Mouse (Mus musculus): ENCODE data around the gene Fmo5. TPM values are rescaled to one million over a fixed set of nuclear protein-coding genes. Genes with fewer than 3 reads are reported as not detected.
A peak's percentile ranks its signal among the peaks of the same experiment; 100 is the strongest.

Fmo5 gene
- polyA plus RNA-seq, 1 experiment from 2014 or later: 30.8 TPM

DNA sequence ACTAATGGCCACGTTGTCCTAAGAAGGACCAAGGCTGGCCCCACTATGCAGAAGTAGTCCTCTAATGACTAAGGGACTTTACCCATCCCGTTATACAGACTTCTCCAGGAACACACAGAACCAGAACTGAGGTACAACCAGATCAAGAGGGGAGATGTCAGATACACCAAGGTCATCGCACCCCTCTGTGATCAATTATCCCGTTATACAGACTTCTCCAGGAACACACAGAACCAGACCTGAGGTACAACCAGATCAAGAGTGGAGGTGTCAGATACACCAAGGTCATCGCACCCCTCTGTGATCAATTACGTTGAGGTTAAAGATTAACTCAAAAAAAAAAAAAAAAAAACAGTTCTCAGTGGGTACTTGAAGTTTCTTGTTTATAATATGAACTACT is 17.6 kb upstream of the Fmo5 start:
- no peak overlapping the region for H3K4me2 ChIP-seq (replicated peaks)
- ATAC-seq: no peak
- WGBS: 71% methylated on average over 6 of the region's 6 CpGs

DNA sequence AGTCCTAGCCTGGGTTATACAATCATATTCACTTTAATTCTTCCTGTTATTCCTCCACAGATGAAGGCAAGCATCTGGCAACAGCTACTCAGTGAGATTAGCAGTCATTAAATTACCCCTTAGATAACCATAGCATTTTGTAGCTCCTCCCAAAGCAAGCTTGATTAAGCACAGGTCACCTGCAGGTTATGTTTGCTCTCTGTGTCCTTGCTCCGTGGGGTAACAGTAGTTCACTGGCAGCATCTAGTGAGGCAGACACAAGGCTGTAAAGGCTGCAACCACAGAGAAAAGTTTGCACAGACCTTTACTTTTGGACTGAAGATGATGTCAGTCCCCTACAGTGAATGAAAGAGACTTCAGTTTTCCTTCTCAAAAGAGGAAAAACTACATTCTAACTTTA is 13.4 kb upstream of the Fmo5 start:
- Histone ChIP-seq H3K4me1 (replicated peaks) (no peaks in the 10 kb centered on the region), H3K27ac (0 out of 2 replicates have a peak overlapping the region, but pooled peaks have one; percentile 58), H3K27me3 (replicated peaks) (no peaks in the 10 kb centered on the region), H3K9ac (no peak overlapping the region), H3K36me3 (no peaks in the 10 kb centered on the region), H3K4me3 (replicated peaks) (no peak overlapping the region), H3K4me2 (replicated peaks) (no peak overlapping the region), H3K9me3 (no peaks in the 10 kb centered on the region)
- 15% methylated on average over 1 of the region's 1 CpGs for WGBS
- ATAC-seq: peak; percentile 88

More for the DNA sequence above, 17.6 kb upstream of the Fmo5 start:
- Histone ChIP-seq H3K4me1 (replicated peaks) (peaks cover 3% of the 10 kb centered on the region; the same call in 1 of the 2 replicates), H3K9me3 (no peaks in the 10 kb centered on the region), H3K36me3 (no peaks in the 10 kb centered on the region), H3K27ac (no peak overlapping the region), H3K27me3 (replicated peaks) (no peaks in the 10 kb centered on the region), H3K9ac (no peak overlapping the region), H3K4me3 (replicated peaks) (no peak overlapping the region)

DNA sequence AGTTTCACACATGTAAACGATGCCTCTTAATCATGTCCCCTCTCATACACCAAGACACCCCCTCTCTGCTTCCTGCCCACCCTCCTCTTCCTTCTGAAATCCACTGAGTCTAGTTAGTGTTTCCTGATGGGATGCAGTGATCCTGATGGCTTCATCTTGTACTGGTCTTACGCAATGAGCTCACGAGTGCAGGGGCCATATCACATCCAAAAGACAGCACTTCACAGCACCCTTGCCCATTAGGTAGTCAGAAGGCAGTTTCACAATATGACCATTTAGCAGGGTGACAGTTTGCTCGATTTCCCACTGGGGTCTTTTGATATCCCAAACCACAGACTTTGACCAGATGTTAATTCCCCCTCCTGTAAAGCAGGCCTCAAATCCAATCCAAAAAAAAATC is 12.7 kb upstream of the Fmo5 start:
- no peak for ATAC-seq
- 82% methylated on average over 4 of the region's 4 CpGs for WGBS
- Histone ChIP-seq H3K4me1 (replicated peaks) (no peaks in the 10 kb centered on the region), H3K9me3 (no peaks in the 10 kb centered on the region), H3K9ac (no peak overlapping the region), H3K27me3 (replicated peaks) (no peaks in the 10 kb centered on the region), H3K27ac (no peak overlapping the region), H3K4me2 (replicated peaks) (no peak overlapping the region), H3K36me3 (no peaks in the 10 kb centered on the region), H3K4me3 (replicated peaks) (no peak overlapping the region)

DNA sequence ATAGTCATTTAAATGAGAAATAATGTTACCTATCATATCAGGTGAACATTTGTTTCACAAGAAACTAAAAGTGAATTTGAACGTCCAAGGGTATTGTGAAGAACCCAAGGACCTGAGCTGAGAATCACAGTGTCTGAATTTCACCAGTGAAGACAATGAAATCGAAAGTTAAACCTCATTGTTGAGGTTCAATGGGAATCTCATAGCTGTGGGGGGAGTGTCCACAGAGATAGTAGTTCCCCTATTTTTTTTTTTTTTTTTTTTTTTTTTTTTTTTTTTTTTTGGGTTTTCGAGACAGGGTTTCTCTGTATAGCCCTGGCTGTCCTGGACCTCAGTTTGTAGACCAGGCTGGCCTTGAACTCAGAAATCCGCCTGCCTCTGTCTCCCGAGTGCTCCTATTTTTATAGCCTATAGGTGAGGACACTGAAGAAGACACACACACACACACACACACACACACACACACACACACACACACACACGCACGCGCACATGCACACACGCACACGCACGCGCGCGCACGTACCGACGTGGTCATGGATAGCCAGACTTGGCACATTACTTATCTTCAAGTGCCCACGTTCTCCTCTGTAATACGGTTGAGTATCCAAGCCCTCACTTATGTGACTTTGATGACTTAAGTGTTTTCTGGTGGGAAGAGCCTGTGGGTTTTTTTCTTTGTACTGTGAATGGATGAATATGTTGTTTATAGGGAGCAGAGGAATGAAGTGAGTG is 11.3 kb upstream of the Fmo5 start:
- no peaks in the 10 kb centered on the region for H3K9me3 ChIP-seq
- H3K36me3 ChIP-seq: no peaks in the 10 kb centered on the region
- H3K27ac ChIP-seq: 0 out of 2 replicates have a peak overlapping the region, but pooled peaks have one; percentile 13
- 92% methylated on average over 19 of the region's 19 CpGs for WGBS
- no peak for ATAC-seq
- H3K27me3 ChIP-seq (replicated peaks): no peaks in the 10 kb centered on the region
- no peak overlapping the region for H3K4me2 ChIP-seq (replicated peaks)
- no peaks in the 10 kb centered on the region for H3K4me1 ChIP-seq (replicated peaks)
- no peak overlapping the region for H3K4me3 ChIP-seq (replicated peaks)
- H3K9ac ChIP-seq: no peak overlapping the region

DNA sequence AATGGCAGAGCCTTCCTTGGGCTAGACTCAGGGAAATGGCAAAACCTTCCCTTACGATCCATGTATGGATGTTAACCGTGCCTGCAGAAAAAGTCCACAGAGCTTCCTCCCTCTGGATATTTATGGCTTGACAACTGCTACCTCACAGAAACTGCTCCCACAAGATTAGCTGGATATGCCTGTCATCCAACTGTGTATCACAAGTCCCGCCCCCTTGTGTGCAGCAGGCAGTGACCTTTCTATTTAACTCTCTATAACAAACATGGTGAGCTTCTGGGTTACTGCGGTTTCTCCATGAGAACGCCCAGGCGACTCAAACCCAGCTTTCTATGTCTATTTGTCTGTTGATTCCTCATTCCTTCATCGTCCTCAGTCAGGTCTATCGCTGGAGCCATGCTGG is 10.7 kb upstream of the Fmo5 start:
- no peak overlapping the region for H3K4me3 ChIP-seq (replicated peaks)
- no peaks in the 10 kb centered on the region for H3K36me3 ChIP-seq
- H3K4me1 ChIP-seq (replicated peaks): no peaks in the 10 kb centered on the region
- H3K27me3 ChIP-seq (replicated peaks): no peaks in the 10 kb centered on the region
- 62% methylated on average over 8 of the region's 8 CpGs for WGBS
- H3K27ac ChIP-seq: 0 out of 2 replicates have a peak overlapping the region, but pooled peaks have one; percentile 13
- H3K9ac ChIP-seq: no peak overlapping the region
- H3K9me3 ChIP-seq: no peaks in the 10 kb centered on the region
- ATAC-seq: peak; percentile 60
- H3K4me2 ChIP-seq (replicated peaks): no peak overlapping the region

DNA sequence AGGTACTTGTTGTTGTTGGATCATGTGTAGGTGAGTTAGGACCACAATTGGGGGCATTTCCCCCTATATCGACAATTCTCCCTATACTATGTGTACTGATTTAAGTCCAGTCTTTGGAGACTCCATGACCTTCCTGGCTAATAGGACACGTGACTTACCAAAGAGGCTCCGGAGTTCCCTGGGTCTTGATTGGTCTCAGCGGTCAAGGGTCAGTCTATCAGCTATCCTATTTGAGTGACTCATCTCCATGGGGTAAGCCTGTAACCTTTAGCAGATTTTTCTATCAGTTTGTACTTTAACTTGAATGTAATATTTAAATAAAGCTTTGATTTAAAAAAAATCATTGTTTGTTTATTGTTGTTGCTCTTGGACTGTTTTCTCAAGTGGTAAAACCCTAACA is 7.9 kb upstream of the Fmo5 start:
- Histone ChIP-seq H3K36me3 (no peaks in the 10 kb centered on the region), H3K9ac (no peak overlapping the region), H3K4me3 (replicated peaks) (no peak overlapping the region), H3K4me2 (replicated peaks) (no peak overlapping the region), H3K27ac (no peak overlapping the region), H3K9me3 (no peaks in the 10 kb centered on the region), H3K4me1 (replicated peaks) (no peaks in the 10 kb centered on the region), H3K27me3 (replicated peaks) (no peaks in the 10 kb centered on the region)
- ATAC-seq: peak; percentile 79
- WGBS: 73% methylated on average over 4 of the region's 4 CpGs

DNA sequence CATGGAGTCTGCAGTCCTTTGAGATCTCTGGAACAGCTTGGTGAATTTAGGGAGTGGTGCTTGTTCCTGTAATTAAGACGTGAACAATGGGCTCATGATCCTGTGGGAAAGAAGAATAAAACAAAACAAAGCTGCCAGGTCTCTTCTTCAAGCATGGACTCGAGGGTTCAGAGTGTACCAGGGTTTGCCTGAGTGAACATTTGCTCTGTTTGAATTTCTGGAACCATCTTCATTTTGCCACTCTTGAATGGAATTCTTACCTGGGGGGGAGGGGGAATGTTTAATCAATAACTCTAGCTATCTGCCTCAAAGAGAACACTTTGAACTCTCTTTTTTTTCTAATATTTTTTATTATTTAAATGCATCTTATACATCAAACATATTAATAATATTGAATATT is 4.0 kb upstream of the Fmo5 start:
- 44% methylated on average over 2 of the region's 2 CpGs for WGBS
- Histone ChIP-seq H3K36me3 (no peaks in the 10 kb centered on the region), H3K27me3 (replicated peaks) (no peaks in the 10 kb centered on the region), H3K9me3 (no peaks in the 10 kb centered on the region), H3K4me3 (replicated peaks) (no peak overlapping the region), H3K27ac (no peak overlapping the region), H3K4me1 (replicated peaks) (peaks cover 5% of the 10 kb centered on the region), H3K9ac (no peak overlapping the region), H3K4me2 (replicated peaks) (no peak overlapping the region)
- ATAC-seq: no peak

DNA sequence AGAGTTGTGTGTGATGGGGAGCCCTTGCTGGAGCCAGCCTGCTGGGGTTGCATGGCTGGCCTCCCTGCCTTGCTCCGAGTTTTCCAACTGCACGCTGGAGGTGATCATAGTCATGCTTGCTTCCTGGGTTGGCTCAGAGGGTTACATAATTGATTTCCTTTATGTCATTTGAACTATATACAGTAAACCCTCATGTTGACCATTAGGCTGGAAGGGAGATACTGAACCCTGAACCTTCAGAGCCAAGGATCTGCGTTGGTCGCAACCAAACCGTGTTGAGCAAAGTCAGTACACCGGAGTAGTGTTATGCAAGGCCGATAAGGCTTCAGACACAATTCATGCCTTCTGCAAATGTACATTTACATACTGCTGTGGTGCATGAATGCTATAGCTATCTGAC is 711 bp upstream of the Fmo5 start:
- 64% methylated on average over 7 of the region's 7 CpGs for WGBS
- Histone ChIP-seq H3K4me2 (replicated peaks) (peak overlapping the region; percentile 61), H3K27ac (peak overlapping the region; percentile 28; the same call in 1 of the 2 replicates), H3K9ac (no peak overlapping the region), H3K36me3 (no peaks in the 10 kb centered on the region), H3K27me3 (replicated peaks) (no peaks in the 10 kb centered on the region), H3K4me3 (replicated peaks) (peak overlapping the region; percentile 40; the same call in 1 of the 2 replicates), H3K9me3 (no peaks in the 10 kb centered on the region), H3K4me1 (replicated peaks) (peaks cover 5% of the 10 kb centered on the region)
- ATAC-seq: peak; percentile 45; the same call in 1 of the 2 replicates

DNA sequence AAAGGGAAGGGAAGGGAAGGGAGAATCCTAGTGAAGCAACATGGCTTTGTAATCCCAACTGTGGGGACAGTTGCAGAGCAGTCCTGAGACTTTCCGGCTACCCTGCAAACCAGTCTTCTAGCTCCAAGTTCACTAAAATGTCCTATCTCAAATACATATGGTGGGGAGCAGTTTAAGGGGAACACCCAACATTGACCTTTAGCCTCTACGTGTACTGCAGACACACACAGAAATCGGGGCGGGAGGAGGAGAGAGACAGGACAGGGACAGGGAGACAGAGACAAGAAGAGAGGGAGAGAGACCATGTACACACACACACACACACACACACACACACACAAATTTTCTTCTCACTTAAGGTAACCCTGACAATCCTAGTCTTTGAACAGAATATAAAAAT is 1.3 kb downstream of the Fmo5 start:
- peak overlapping the region; percentile 61; the same call in 1 of the 2 replicates for H3K4me2 ChIP-seq (replicated peaks)
- H3K27ac ChIP-seq: no peak overlapping the region
- H3K9ac ChIP-seq: no peak overlapping the region
- no peaks in the 10 kb centered on the region for H3K27me3 ChIP-seq (replicated peaks)
- H3K36me3 ChIP-seq: no peaks in the 10 kb centered on the region
- WGBS: 68% methylated on average over 4 of the region's 4 CpGs
- H3K4me3 ChIP-seq (replicated peaks): no peak overlapping the region
- peaks cover 8% of the 10 kb centered on the region for H3K4me1 ChIP-seq (replicated peaks)
- H3K9me3 ChIP-seq: no peaks in the 10 kb centered on the region
- no peak for ATAC-seq

DNA sequence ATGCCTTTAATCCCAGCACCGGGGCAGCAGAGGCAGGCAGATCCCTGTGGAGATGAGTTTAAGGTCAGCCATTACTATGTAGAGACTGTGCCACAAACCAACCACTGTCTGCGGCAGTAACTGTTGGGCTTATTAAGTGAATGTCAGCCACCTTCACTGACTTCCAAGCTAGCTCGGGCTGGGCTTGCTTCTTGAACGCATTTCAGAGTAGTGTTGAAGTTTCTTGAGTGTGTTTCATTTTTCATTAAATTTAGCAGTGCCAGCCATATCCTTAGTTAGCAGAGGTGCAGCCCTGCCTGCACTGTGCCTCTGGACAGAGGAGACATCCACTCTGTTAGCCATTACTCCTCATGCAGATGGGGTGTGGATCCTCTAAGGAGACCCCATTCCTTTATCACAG is 2.1 kb downstream of the Fmo5 start:
- Histone ChIP-seq H3K4me2 (replicated peaks) (no peak overlapping the region), H3K4me1 (replicated peaks) (peaks cover 8% of the 10 kb centered on the region), H3K4me3 (replicated peaks) (no peak overlapping the region), H3K27me3 (replicated peaks) (no peaks in the 10 kb centered on the region), H3K36me3 (no peaks in the 10 kb centered on the region), H3K27ac (no peak overlapping the region), H3K9ac (no peak overlapping the region), H3K9me3 (no peaks in the 10 kb centered on the region)
- 90% methylated on average over 4 of the region's 4 CpGs for WGBS
- no peak for ATAC-seq

DNA sequence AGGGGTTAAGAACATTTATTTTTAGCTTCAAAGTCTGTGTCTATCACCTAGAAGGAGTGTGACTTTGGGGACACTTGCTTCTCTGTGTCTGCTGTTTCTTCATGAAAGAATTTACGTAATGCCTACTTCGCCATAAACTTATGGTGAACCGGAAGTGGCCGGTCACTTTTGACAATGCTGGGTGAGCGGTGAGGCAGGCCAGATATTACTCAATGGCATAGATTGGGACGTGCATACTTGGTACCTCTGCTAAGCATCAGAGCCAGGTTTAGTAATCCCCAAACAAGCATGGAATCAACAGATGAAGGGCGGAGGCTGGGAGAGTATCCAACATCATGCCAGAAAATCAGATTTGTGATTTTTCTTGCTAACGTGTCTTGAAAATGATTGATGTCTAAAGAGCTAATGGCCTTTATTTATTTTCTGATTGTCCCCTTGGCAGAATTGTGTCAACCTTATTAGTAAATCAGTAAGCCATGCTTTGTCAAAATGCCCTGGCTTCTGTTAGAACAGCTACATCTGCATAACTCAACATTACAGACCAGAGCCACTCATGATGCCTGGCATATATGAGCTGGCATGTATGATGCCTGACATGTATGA is 2.8 kb downstream of the Fmo5 start:
- Histone ChIP-seq H3K27me3 (replicated peaks) (no peaks in the 10 kb centered on the region), H3K36me3 (no peaks in the 10 kb centered on the region), H3K4me1 (replicated peaks) (peaks cover 8% of the 10 kb centered on the region), H3K4me2 (replicated peaks) (no peak overlapping the region), H3K9ac (no peak overlapping the region), H3K4me3 (replicated peaks) (no peak overlapping the region), H3K27ac (no peak overlapping the region), H3K9me3 (no peaks in the 10 kb centered on the region)
- ATAC-seq: no peak
- WGBS: 81% methylated on average over 8 of the region's 8 CpGs

DNA sequence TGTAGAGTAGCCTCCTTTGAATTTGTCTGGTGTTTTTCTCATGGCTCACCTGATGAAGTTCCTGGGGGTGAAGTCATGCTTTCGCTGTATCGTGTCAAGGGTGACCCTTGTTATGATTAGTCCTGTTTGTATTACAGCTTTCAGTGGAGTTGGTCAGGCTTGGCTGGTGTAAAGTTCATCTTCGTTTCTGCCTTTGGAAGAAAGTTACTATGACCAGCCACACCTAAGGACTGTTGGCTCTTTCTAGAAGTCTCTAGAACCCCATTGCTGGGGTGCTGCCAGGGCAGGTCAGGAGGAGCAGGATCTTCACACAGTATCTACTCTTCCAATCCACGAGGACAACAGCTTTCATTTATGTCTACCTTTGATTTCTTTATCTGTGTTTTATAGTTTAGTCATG is 4.9 kb downstream of the Fmo5 start:
- peaks cover 8% of the 10 kb centered on the region for H3K4me1 ChIP-seq (replicated peaks)
- ATAC-seq: peak; percentile 25; the same call in 1 of the 2 replicates
- H3K27me3 ChIP-seq (replicated peaks): no peaks in the 10 kb centered on the region
- H3K4me3 ChIP-seq (replicated peaks): no peak overlapping the region
- H3K36me3 ChIP-seq: no peaks in the 10 kb centered on the region
- H3K4me2 ChIP-seq (replicated peaks): no peak overlapping the region
- no peak overlapping the region for H3K9ac ChIP-seq
- no peaks in the 10 kb centered on the region for H3K9me3 ChIP-seq
- no peak overlapping the region for H3K27ac ChIP-seq
- WGBS: 61% methylated on average over 4 of the region's 4 CpGs
